Mouse (Mus musculus): ENCODE measurements at regions not wholly inside any gene's neighbourhood (a gene's known extent, or its start where the extent isn't known, plus 50 kb on each side); places are given as distances from the start of the nearest gene placed in this dataset.

- TF ChIP-seq POLR2A (IDR thresholded peaks at IDR 0.05; ENCODE audit: borderline replicate concordance, insufficient read depth, low read length): no peak
- no peak for TF ChIP-seq CTCF (IDR thresholded peaks at IDR 0.05; ENCODE audit: borderline replicate concordance, insufficient read depth, low read depth, low read length)
These were observed 141.3 kb downstream of the Nkx6-1 start for GRCm38 (mm10) chr5:101523490-101523889.

Data from cerebellum, adult 2 months (tissue).